Mouse (Mus musculus): ENCODE data around the gene Ubap2l.

DNA sequence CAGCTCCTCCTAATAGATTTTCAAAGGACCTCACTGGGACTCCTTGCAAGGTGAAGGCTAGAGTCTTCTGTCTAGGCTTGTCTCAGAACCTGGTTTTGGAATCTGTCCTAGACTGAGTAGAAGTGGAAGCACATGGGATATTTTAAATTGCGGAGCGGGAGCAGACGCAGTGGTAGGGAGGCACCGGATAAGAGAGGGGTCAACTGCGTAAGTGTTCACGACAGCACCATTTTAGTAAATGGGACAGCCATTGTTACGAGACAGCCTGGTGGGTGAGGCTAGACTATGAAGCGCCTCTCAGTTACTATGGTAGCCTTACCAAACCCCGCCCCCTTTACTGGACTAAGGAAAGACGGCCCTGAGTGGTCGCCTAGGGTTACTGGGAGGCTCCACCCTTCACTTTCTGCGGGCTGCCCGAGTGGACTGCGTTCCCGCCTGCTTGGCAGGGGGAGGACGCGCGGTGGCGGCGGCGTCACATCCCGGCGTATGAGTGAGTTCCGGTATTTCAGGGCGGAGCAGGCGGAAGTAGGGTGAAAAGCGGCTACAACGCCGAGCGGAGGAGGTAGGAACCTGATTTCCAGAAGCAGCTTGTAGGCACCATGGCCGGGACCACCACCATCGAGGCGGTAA is 26.8 kb upstream of the Ubap2l start:
- TF ChIP-seq CTCF (IDR thresholded peaks at IDR 0.05; ENCODE audit: insufficient read depth, low read depth, low read length) (peak; percentile 6; the same call in 1 of the 2 replicates), POLR2A (IDR thresholded peaks at IDR 0.05; ENCODE audit: insufficient read depth, low read depth, low read length) (peak; percentile 87)

Data from olfactory bulb, adult 2 months (tissue).